Mouse (Mus musculus) CH12.LX (cell line): ENCODE results near the gene Tmem192.

Source experiments
- CHD2 ChIP-seq: IDR thresholded peaks from 2 replicates; pipeline ENCODE4 v1.6.1; 2011; ENCODE audit warnings: low read length, improper control_type of control experiment
- CTCF ChIP-seq, 2 experiments: IDR thresholded peaks in 1 of 2; conservative IDR thresholded peaks in 1 of 2; 2 replicates each; pipeline ENCODE4 v1.5.1; 2011 to 2012; ENCODE audit warnings: low read depth in 2 of 2, low read length in 2 of 2, improper control_type of control experiment in 1 of 2, inconsistent platforms in 1 of 2, mild to moderate bottlenecking in 1 of 2, moderate library complexity in 1 of 2
- EP300 ChIP-seq: IDR thresholded peaks from 2 replicates; pipeline ENCODE4 v1.6.1; 2011; ENCODE audit warnings: low read length, improper control_type of control experiment
- HCFC1 ChIP-seq: IDR thresholded peaks from 2 replicates; pipeline ENCODE4 v1.6.1; 2012; ENCODE audit warnings: low read depth, mild to moderate bottlenecking, inconsistent platforms, low read length, improper control_type of control experiment
- POLR2A ChIP-seq: IDR thresholded peaks from 2 replicates; pipeline ENCODE4 v1.6.1; 2011; ENCODE audit warnings: low read depth, mild to moderate bottlenecking, improper control_type of control experiment, low read length
- SIN3A ChIP-seq: IDR thresholded peaks from 2 replicates; pipeline ENCODE4 v1.6.1; 2012; ENCODE audit warnings: low read length, improper control_type of control experiment, inconsistent platforms
- USF1 ChIP-seq: IDR thresholded peaks from 2 replicates; pipeline ENCODE4 v1.6.1; 2014; ENCODE audit warnings: low read depth, mild to moderate bottlenecking, inconsistent platforms, low read length, improper control_type of control experiment
- ZC3H11A ChIP-seq: IDR thresholded peaks from 2 replicates; pipeline ENCODE4 v1.6.1; 2012; ENCODE audit warnings: low read depth, mild to moderate bottlenecking, inconsistent platforms, low read length, improper control_type of control experiment
- ZNF384 ChIP-seq: IDR thresholded peaks from 2 replicates; pipeline ENCODE4 v1.6.1; 2012; ENCODE audit warnings: low read depth, low read length, improper control_type of control experiment, inconsistent platforms

- TF ChIP-seq ZC3H11A = no peak
- TF ChIP-seq CTCF (conservative IDR thresholded peaks at IDR 0.05 in 1 of 2, IDR thresholded peaks at IDR 0.05 in 1 of 2; ENCODE audit: low read depth in 2 of 2, low read length in 2 of 2) = no peak
- no peak for TF ChIP-seq ZNF384
- no peak for TF ChIP-seq CHD2
- no peak for TF ChIP-seq EP300
- no peak for TF ChIP-seq SIN3A
- TF ChIP-seq POLR2A = no peak
- TF ChIP-seq USF1 = no peak
- no peak for TF ChIP-seq HCFC1
Observed at GRCm38 (mm10) chr8:64952101-64952500, 5.1 kb downstream of the Tmem192 start.
